Mouse (Mus musculus) left cerebral cortex, adult 9 months (tissue): ENCODE results near the gene Pde10a.

ENCODE experiments used
- DNase-seq, 2 experiments: peaks; one replicate each; pipeline ENCODE4 v3.0.0; 2022; ENCODE audit warnings: low spot score in 2 of 2

Gene Pde10a

DNA sequence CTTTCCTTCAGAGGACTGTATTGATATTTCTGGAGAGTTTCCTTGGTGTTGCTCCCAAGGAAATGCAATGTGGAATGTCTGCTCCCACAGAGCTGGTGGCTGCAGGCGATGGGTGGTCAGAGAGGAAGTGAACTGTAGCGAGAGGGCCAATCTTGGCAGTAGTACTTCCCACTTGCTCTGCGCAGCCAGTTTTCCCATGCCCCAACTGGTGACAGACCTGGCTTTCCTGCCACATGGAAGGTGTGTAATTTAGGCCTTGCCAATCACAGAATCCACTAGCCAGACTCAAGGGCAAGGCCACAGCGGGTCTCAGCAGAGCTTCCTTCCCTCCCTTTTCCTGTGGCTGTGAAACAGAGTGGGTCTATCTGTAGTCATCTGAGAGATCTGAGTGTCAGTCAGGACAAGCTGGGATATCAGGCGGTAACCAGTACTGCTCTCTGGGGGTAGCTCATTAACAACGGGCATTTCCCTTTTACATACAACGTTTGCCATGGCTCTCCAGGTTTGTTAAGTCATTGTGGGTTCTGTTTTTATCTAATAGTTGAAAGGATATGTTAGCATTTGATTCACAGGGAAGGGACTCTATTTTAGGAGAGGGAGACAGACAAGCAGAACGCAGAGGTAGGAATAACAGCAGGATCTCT, 316.8 kb downstream of the Pde10a start:
- DNase-seq = no peak

DNA sequence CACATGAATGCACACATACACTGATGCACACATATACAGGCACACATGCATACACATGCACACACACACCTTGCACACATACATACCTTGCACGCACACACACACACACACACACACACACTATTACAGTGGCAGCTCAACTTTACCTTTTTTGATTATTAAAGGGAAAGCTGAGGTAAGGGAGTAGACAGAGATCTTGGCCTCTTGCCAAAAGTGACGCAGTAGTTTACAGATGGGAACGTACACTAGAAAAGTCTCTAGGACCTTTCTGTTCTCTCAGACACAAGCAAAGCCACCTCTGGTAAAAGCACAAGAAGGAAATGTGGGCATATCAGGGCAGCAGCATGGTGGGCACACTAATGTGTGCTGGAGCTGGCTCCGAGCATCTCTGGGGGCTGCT, 317.5 kb downstream of the Pde10a start:
- no peak for DNase-seq

DNA sequence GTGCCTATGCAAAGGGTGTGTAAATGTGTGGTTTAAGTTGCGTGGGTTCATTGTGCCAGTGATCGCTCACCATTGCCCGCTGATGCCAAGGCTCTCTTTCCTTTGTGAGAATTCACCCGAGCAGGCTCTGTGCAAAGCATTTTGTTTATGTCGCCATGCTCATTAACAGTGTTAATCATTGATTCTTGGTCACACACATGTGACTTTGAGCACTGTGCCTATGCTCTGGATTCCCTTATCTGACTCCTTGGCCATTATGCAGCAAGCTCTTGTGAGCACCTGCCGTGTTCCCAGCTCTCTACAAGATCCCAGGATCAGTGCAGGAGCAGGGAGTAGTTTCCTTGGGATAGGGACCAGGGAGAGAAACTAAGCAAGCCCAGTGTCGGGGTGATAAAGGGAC, 318.8 kb downstream of the Pde10a start:
- no peak for DNase-seq

DNA sequence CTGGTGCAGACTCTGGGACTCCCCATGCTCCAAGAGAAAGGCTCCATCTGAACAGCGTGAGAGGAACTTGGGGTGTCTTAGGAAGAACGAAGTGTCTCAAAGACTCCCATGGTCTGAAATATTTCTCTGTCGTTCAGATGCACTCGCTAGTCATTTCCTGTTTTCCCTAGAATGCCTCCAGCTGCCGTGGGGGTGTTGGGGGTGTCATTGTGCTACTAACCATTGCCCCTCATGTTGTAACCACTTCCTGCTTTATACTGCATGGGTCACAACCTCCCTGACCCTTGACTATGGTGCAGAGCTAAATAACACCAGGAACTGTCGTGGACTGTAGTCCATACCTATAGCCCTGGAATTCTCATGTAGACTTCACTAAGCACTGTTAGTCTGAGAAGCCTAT, 321.3 kb downstream of the Pde10a start:
- no peak for DNase-seq

DNA sequence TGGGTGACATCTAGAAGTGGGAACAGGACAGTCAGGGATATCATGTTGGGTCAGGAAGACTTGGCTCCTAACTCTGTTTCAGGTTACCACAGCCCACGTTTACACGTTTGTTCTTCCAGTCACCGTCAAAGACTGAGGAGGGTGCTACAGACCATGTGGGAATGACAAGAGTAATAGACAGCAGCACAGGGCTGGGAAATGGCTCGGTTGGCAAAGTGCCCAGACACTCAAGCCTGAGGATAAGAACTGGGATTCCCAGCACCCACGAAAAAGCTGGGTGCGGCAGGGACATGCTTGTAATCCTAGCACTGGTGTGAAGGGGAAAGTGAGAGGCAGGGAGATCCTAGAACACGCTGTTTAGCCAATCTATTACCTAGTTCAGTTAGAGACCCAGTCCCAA, 322.4 kb downstream of the Pde10a start:
- DNase-seq = peak in 1 of 2 experiments; percentile 59

DNA sequence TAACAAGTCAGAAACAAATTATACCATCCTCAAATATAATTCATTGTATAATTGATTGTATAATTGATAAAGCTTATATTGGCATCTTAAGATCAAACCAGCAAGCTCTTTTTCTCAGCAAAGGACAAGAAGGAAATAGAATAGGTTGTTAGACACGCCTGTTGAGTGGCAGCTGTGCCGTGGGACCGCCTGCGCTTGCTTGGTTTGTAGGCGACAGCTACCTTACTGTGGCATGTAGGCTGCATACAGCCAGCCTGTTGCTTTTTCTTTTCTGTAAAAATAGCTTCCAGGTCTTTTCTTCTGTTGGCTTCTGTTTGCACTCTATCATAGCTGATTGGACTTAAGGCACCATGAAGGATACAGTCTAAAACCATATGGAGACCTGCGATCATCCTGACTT, 326.7 kb downstream of the Pde10a start:
- DNase-seq = peak in 1 of 2 experiments; percentile 24

DNA sequence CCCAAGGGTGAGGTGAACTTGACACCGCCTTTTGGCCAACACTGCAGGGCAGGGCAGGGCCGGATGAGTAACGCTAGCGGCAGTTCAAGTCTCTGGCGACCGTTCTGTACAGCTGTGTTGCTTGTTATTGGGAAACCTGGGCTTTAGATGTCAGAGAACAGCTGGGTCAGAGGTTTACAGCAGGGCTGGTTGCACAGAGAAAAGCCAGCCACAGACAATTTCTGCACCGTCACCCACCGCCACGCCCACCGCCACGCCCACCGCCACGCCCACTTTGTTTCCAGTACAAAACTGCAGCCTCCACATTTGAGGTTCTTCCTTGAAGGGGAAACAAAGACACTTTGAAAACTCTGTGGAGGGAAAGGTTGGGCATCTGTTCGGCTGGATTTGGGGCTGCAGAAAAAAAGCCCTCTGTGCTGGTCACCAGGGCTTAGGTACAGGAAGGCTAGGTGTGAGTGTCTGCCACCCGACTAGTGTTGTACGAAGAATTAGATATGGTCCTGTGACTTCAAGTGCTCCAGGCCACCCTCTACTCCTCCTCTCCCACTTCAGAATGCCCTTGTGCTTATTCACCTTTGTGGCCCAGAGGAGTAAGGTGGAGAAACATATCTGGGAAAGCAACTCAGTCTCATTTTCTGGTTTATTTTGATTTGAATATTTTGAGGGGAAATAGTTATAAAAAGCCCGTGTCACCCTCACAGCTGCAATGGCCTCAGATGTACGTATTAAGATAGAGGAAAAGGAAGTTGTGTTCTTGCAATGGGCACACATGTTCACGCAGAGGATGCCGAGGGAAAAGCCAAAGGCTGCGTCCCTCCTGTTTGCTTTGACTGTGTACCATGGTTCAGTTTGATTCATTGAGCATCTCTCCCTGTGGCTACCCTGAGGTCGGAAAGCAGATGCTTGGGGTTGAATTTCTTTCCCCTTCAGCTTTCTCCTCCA, 331.5 kb downstream of the Pde10a start:
- DNase-seq = no peak

DNA sequence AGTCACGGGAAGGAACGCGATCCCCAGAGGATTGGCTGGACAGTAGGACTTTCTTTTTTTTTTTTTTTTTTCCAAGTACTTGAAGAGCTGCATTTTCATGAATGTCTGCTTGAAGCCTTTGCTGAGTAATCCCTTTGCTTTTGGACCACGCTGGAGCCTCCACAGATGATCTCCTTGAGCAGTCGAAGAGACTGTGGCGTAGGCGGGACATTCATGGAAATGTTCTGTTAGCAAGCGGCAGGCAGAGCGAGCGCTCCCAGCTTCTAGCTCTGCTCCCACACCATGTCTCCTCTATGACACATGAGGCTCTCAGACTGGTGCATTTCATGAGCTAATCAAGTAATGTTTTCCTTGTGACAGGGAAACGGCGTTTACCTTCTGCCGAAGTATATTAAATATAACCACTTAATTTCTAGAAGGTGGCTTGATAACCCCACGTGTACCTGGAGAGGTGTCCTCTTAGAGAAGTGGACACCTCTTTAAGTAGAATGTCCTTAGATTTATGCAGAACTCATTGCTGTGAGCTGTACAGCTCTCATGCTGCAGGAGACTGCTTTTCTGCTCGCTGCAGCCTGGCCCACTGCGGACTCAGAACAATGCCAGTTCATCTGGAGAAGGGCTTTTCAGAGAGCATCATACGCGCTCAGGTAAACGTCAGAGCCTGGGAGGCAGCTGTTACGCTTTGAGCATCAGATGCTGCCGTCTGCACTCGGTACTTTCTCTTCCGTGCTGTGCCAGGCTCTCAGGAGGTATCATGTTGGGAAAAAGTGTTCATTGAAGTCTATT, 333.7 kb downstream of the Pde10a start:
- DNase-seq = peak; percentile 86 to 92

DNA sequence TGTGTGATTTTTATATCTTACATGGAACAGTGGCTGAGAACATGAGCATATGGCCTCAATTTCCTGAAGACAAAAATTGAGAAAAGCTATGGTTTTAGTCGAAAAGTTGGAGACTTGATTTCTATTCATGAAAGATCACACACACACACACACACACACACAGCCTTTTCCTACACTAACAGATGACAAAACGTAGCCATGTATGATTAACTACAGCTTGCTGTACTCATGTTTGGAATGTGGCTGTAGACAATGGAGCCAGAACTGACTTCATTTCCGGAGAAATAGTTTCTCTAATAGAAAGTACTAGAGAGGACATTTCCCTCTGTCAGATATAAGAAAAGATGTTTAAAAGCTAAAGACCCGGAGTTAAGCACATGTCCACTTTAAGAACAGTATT, 334.3 kb downstream of the Pde10a start:
- DNase-seq = no peak

DNA sequence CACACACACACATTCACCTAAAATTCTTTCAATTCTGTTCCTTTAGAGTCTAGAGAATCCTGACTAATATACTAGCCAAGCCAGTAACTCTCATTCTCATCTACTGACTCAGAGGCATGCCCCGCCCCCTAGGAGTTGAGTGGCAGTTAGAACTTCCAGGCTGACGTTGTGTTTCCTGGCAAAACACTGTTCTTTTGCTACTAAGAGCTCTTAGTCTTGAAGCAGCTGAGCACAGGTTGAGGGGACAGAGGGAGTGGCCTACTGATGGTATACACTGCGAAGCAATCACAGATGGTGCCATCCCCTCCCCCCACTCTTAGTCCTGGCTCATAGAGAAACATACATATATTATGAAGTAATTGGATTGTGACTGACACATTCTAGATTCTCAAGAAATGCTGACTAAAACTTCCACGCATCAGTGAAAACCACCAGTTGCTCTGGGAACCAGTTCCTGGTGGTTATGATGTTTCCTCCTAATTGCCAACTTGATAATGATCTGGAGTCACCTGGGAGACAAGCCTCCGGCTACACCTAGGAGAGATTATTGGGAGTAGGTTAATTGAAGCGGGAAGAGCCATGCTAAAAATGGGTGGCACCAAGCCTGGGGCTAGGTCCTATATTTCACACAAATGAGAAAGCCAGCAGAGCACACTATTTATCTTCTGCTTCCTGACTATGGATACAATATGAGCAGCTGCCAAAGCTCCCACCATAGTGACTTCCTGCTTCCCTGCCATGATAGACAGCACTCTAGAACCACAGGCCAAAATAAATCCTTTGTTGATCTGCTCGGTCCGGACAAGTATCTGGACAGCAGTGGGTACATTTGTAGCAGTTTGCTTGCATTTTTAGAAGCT, 339.7 kb downstream of the Pde10a start:
- no peak for DNase-seq

DNA sequence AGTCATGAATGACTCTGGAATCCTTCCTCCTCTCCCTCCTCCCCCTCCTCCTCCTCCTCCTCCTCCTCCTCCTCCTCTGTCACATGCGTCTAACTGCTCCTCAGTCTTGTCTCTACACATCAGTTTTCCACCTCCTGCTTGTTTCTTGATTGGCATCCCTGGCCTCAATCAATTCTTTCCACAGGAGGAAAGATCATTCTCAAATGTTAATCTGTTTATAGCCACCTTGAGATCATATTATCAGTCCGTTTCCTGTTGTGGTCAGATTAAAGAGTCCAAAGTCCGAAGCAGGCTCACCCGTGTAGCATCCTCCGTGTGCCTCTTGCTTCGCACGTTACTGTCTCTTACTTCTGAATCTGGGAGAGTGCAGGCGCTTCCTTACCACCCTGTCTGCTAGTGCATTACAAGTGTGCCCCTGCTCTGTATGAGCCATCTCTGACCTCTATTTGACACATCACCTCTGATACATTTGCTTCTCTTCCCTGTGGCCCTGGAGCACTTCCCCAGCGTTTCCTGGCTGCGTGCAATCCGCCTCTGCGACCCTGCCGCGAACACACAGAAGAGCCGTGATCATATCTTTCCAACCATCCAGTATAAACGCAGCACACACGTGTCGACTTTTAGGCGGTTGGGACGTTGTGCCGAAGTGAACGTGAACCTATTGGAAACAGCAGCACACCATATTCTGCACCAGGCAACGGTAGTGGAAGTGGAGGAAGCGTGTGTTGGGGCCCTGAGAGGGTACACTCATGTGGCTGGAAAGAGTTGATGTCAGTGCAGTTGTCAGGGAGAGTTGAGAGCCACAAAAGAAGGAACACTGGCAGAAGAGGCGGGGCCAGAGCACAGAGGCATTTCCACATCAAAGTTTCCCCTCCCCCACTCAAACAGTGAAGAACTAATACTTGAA, 342.4 kb downstream of the Pde10a start:
- DNase-seq = no peak

DNA sequence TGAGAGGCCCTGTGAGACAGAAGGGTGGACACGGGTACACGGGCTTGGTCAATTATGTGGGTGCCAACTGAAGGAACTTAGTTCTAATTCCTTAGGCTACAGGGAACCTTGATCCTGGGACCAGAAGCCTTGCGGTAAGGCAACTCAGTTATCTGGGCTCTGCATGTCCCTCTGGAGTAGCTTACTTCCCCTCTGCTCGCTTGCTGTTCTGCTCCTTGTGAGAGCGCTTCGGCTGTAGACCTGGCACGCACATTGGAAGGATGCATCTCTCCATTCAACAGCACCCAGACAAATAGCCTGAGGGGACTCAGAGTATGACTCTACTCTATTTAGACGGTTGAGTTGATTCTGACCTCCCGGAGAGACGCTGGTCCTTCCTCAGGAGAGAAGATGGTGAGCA, 344.1 kb downstream of the Pde10a start:
- DNase-seq = no peak

DNA sequence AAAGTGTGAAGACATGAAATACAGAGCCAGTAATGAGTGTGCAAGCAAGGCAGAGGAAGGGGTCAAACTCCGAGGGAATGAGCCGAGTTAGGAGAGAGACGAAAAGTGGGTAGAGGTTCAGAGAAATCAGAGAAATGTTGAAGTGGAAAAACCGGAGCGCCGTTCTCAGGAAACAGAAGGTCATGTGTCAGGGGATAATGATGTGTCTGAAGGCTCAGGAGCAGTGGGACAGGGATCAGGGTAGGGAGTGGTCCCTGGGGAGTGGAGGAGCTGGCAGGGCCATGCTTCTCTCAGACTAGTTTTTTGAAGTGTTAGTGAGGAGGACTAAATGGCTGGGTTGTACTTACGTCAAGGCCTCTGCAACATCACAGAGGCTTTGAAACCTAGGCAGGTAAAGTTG, 345.7 kb downstream of the Pde10a start:
- no peak for DNase-seq

DNA sequence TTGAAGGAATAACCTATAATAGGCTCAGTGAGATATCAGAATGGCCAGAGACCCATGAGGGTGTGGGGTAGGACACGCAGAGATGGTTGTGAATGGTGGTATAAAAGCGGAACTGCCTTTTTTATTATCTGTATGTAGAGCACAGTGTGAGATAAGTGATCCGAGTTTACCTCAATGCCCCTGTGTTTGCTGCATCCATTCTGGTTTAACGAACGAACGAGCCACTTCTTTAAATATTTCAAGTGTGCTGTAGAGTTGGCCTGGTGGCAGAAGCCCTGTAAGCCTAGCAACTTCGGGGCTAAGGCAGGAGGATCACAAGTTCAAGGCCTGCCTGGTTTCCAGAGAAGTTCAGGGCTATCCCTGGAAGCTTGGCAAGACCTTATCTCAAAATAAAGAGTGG, 346.2 kb downstream of the Pde10a start:
- DNase-seq = no peak

DNA sequence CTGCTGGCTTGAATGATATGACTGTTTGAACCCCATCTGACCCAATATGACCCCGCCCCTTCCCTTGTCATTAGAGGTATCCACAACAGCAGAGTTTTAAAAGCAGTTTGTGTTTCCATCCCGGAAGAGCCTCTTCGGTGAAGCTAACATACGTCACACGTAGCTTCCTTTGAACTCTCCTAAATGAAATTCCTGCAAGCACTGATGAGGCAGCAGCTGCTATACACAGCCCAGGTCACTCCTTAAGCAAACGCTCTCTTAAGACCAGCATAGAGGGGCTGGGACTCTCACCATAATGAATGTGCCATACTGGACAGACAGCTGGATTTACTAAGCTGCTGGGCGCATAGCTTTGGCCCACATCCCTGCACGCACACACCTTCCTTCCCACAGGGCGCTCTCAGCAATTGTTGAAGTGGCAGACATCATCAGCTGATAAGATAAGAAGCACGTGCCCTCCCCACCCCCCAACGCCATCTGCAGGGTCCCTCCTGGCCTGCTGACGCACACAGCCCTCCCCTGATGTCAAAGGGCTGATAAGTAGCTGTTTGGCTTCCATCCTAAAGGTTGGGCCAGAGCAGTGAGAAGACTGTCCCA, 346.9 kb downstream of the Pde10a start:
- no peak for DNase-seq

DNA sequence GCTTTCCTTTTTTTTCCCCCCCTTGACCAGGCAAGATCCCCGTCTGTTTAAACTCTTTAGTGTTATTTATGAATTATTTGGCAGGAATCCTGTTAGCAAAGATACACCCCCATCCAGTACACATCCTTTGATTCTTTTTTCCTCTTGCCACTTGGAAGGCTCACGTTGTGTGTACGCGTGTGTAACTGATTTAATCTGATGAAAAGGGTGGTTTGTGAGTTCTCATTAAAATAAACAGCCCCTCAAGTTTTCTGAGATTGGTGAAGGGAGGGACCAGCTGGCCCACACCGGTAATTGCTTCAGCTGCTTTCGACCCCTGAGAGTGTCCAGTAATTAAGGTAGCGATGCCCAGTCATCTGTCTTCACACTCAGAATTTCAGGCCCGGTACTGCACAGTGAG, 347.4 kb downstream of the Pde10a start:
- no peak for DNase-seq

DNA sequence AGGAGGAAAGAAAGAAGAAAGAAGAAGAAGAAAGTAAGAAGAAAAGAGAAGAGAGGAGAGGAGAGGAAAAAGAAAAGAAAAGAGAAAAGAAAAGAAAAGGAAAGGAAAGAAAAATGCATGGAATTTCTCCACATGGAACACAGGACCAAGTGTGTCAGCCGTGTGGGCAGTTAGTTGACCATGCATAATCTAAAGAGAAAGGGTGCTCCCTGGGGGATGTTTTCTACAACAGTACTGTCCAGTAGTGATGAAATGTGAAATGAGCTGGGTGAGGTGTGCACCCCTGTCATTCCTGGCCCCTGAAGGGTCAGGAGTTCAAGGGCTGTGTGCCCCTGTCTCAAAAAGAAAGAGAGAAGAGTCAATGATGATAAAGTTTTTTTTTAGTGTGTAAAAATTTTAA, 352.9 kb downstream of the Pde10a start:
- DNase-seq = no peak

DNA sequence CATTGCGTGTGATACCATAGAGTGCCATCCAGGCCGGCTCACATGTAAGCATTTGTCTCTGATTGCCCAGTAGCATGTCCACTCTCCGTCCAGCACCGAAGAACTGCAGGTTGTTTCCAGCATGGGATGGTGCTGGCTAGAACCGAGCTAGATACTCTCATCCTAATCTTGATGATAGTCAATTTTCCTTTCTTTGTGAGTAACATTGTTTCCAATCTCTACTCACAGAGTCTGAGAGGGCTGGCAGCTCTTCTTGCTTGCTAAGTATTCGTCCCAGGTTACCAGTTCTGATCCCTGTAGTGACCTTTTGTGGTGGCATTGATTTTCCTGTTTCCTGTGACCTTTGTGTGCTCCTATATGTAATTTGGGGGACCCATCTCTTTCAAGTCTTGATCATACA, 356.5 kb downstream of the Pde10a start:
- DNase-seq = no peak

DNA sequence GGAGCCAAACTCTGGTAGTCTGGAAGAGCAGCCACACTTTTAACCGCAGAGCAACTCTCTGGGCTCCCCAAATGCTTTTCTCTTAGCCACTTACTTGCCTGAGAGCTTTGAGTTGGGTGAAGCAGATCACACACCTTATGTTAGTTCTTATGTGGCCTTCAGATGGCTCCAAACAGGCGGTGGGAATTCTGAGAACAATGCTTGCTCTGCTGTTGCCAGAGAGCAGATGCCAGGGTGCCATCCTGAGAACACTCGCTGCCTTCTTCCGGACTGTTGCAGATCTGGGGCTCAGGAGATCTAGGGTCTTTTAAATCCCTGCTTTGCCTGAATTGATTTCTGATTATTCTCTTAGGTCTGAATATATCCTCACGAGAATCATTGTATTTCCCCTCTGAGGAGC, 359.5 kb downstream of the Pde10a start:
- no peak for DNase-seq

DNA sequence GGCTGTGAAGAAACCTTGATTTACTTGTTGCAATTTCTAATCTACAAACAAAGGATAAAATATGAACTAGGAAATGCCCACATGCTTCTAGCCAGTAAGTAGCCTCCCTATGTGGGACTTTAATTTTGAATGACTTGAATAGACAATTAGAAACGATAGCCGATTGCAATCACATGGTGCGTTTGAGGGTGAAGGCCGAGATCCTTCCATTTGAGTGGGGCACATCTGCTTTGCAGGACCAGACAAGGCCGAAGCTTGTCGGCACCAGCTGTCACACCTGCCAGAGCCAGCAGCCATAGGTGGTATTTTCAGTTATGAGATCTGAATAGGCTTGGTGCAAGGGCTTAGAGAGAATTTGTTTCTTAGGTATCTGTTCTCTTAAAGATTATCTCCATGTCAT, 360.7 kb downstream of the Pde10a start:
- no peak for DNase-seq
